Mouse (Mus musculus): ENCODE data around the gene Ece1.

Gene Ece1

GRCm38 (mm10) chr4:137918559-137918958, 56.5 kb downstream of the Ece1 start:
- no peak for DNase-seq (ENCODE audit: low spot score)

- no peak for DNase-seq (ENCODE audit: low spot score)
Observed at GRCm38 (mm10) chr4:137919116-137919515, 57.1 kb downstream of the Ece1 start.

- no peak for DNase-seq (ENCODE audit: low spot score)
Observed at GRCm38 (mm10) chr4:137920005-137920404, 58.0 kb downstream of the Ece1 start.

GRCm38 (mm10) chr4:137920500-137920961, 58.5 kb downstream of the Ece1 start:
- DNase-seq (ENCODE audit: low spot score) = no peak

GRCm38 (mm10) chr4:137921510-137921909, 59.5 kb downstream of the Ece1 start:
- DNase-seq (ENCODE audit: low spot score) = no peak

GRCm38 (mm10) chr4:137923052-137923451, 61.0 kb downstream of the Ece1 start:
- DNase-seq (ENCODE audit: low spot score) = no peak

- DNase-seq (ENCODE audit: low spot score) = no peak
Observed at GRCm38 (mm10) chr4:137925176-137925575, 63.1 kb downstream of the Ece1 start.

GRCm38 (mm10) chr4:137926161-137926560, 64.1 kb downstream of the Ece1 start:
- no peak for DNase-seq (ENCODE audit: low spot score)

- no peak for DNase-seq (ENCODE audit: low spot score)
Observed at GRCm38 (mm10) chr4:137927136-137927535, 65.1 kb downstream of the Ece1 start.

- no peak for DNase-seq (ENCODE audit: low spot score)
Observed at GRCm38 (mm10) chr4:137927741-137928535, 65.9 kb downstream of the Ece1 start.

- no peak for DNase-seq (ENCODE audit: low spot score)
Observed at GRCm38 (mm10) chr4:137928813-137929212, 66.8 kb downstream of the Ece1 start.

GRCm38 (mm10) chr4:137929341-137930016, 67.4 kb downstream of the Ece1 start:
- DNase-seq (ENCODE audit: low spot score) = no peak

GRCm38 (mm10) chr4:137930500-137931008, 68.5 kb downstream of the Ece1 start:
- no peak for DNase-seq (ENCODE audit: low spot score)

GRCm38 (mm10) chr4:137931009-137931757, 69.1 kb downstream of the Ece1 start:
- DNase-seq (ENCODE audit: low spot score) = peak; percentile 62

- DNase-seq (ENCODE audit: low spot score) = no peak
Observed at GRCm38 (mm10) chr4:137932554-137933178, 70.6 kb downstream of the Ece1 start.

- peak; percentile 81 for DNase-seq (ENCODE audit: low spot score)
Observed at GRCm38 (mm10) chr4:137933328-137933727, 71.3 kb downstream of the Ece1 start.

- no peak for DNase-seq (ENCODE audit: low spot score)
Observed at GRCm38 (mm10) chr4:137936134-137936533, 74.1 kb downstream of the Ece1 start.

- no peak for DNase-seq (ENCODE audit: low spot score)
Observed at GRCm38 (mm10) chr4:137940061-137940460, 78.0 kb downstream of the Ece1 start.

- DNase-seq (ENCODE audit: low spot score) = no peak
Observed at GRCm38 (mm10) chr4:137941131-137941844, 79.3 kb downstream of the Ece1 start.

- DNase-seq (ENCODE audit: low spot score) = no peak
Observed at GRCm38 (mm10) chr4:137941871-137942781, 80.1 kb downstream of the Ece1 start.

All from testis, postnatal 14 days (tissue).